Mouse (Mus musculus) layer of hippocampus, adult 2 months (tissue): ENCODE measurements around the gene Got1. TPM values are rescaled to one million over a fixed set of nuclear protein-coding genes. Genes with fewer than 3 reads are reported as not detected.

Experiments used
- DNase-seq, 2 experiments: peaks; one replicate each; pipeline ENCODE4 v3.0.0; 2022; ENCODE audit warnings: low spot score in 2 of 2
- H3K27ac ChIP-seq: fragments of 200-600 bp; 2 replicates; pipeline ENCODE4 v1.8.1; 2022
- H3K4me3 ChIP-seq: fragments of 200-600 bp; 2 replicates; pipeline ENCODE4 v1.8.1; 2022; ENCODE audit warnings: mild to moderate bottlenecking
- CTCF ChIP-seq: fragments of 200-600 bp; conservative IDR thresholded peaks from 2 replicates; pipeline ENCODE4 v1.8.1; 2022; ENCODE audit warnings: antibody characterized with exemption, mild to moderate bottlenecking, moderate library complexity
- total RNA-seq, 2 experiments: library from RNA; stranded (reverse); gene quantifications; 2 replicates each; pipeline ENCODE4 v1.2.3; 2021

Got1 gene
- total RNA-seq, 2 experiments from 2014 or later = 324 to 355 TPM

- TF ChIP-seq CTCF = no peak
- Histone ChIP-seq H3K4me3 (no peak overlapping the region), H3K27ac (peak overlapping the region; percentile 76)
- DNase-seq = peak; percentile 60 to 61
Observed at GRCm38 (mm10) chr19:43467927-43468685, 56.3 kb downstream of the Got1 start.

DNA sequence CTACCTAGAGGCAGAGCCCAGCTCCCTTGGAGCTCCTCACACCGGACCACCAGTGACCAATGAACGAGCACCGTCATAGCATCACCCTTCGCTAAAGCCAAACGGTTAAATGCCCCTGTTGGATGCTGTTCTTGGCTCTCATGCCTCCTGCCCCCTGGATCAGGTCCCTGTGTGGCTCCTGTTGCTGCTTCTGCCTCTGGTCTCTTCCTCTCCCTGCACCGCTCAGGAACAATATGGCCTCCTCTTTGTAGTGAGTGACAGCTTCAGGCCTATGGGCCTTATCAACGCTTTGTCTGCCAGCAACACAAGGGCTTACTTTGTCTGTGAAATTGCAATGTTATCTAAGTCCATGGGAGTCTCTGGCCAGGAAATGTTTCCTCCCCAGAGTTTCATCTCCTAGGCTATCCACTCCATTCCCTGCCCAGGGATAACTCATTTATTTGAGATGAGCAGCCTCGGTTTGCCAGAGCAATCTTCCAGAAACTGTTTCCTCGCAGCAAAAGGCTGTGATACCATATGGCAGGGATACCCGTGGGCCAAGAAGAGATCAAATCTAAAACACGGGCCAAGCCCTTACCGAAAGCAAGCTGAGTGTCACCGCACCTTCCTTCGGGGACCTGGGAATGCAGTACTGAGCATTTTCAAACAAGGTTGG is 58.7 kb downstream of the Got1 start:
- H3K27ac ChIP-seq = peak overlapping the region; percentile 36; the same call in 1 of the 2 replicates
- no peak for DNase-seq
- no peak for TF ChIP-seq CTCF
- no peak overlapping the region for H3K4me3 ChIP-seq

DNA sequence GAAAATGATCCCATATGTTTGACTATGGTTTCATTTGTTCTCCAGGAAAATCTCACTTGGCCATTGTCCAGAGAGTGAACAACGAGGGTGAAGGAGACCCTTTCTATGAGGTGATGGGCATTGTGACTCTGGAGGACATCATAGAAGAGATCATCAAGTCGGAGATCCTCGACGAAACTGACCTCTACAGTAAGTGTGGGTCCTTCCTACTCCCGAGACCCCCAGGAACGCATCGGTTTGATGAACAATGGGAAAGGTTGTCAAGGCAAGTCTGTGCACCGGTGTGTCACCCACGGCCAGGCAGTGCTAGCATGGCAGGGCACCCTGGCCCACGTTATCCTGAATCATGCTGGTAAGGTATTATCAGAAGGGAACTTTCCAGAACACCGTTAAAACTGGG is 59.3 kb downstream of the Got1 start:
- TF ChIP-seq CTCF = no peak
- Histone ChIP-seq H3K27ac (peak overlapping the region; percentile 36; the same call in 1 of the 2 replicates), H3K4me3 (no peak overlapping the region)
- DNase-seq = no peak

- H3K27ac ChIP-seq = no peak overlapping the region
- no peak for TF ChIP-seq CTCF
Observed at GRCm38 (mm10) chr19:43464294-43464687, 60.1 kb downstream of the Got1 start.

GRCm38 (mm10) chr19:43463546-43464293 is 60.7 kb downstream of the Got1 start:
- no peak overlapping the region for H3K27ac ChIP-seq
- TF ChIP-seq CTCF = no peak

More at GRCm38 (mm10) chr19:43464294-43464687, 60.1 kb downstream of the Got1 start:
- H3K4me3 ChIP-seq = no peak overlapping the region
- DNase-seq = no peak

DNA sequence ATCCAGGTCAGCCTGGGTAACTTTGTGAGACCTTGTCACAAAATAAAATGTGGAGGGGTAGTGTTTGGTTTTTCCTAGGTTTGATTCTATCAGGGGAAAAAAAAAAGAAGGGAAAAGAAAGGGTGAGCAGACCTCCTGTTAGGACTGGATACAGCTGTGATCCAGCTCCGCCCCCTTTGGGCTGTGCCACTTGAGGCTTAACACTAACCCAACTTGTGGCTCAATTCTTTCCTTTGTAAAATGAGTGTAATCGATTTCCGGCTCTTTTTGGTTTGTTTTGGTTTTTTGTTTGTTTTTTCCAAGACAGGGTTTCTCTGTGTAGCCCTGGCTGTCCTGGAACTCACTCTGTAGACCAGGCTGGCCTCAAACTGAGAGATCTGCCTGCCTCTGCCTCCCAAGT is 62.3 kb downstream of the Got1 start:
- Histone ChIP-seq H3K27ac (no peak overlapping the region), H3K4me3 (no peak overlapping the region)
- no peak for DNase-seq
- no peak for TF ChIP-seq CTCF

More at GRCm38 (mm10) chr19:43463546-43464293, 60.7 kb downstream of the Got1 start:
- H3K4me3 ChIP-seq = no peak overlapping the region
- DNase-seq = no peak

GRCm38 (mm10) chr19:43460481-43460880 is 63.9 kb downstream of the Got1 start:
- TF ChIP-seq CTCF = no peak
- H3K27ac ChIP-seq = no peak overlapping the region
- H3K4me3 ChIP-seq = no peak overlapping the region
- DNase-seq = no peak

- no peak for DNase-seq
- Histone ChIP-seq H3K4me3 (no peak overlapping the region), H3K27ac (no peak overlapping the region)
- no peak for TF ChIP-seq CTCF
Observed at GRCm38 (mm10) chr19:43459948-43460347, 64.5 kb downstream of the Got1 start.

- H3K4me3 ChIP-seq = peak overlapping the region; percentile 41
- peak overlapping the region; percentile 93 for H3K27ac ChIP-seq
- TF ChIP-seq CTCF = no peak
- DNase-seq = no peak
Observed at GRCm38 (mm10) chr19:43453025-43453424, 71.4 kb downstream of the Got1 start.

DNA sequence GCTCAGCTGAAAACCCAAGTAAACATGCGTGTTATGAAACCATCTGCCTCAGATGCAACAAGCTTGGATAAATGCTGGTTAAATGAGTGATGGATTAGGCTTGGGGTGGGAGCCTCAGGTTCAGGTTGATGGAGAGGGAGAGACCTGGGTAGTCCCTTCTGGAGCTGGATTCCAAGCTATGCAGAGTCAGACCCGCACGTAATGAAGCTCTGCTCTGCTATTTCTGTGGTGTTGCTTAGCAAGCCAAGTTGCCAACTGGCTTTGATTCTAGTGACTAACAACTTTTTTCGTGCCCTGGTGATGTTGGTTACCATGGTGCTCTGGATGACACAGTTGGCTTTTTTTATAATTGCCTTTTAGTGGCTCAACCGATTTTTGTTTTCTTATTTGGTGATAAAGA is 72.2 kb downstream of the Got1 start:
- no peak for TF ChIP-seq CTCF
- Histone ChIP-seq H3K27ac (peak overlapping the region; percentile 93), H3K4me3 (peak overlapping the region; percentile 41; the same call in 1 of the 2 replicates)
- DNase-seq = peak; percentile 68 to 86

DNA sequence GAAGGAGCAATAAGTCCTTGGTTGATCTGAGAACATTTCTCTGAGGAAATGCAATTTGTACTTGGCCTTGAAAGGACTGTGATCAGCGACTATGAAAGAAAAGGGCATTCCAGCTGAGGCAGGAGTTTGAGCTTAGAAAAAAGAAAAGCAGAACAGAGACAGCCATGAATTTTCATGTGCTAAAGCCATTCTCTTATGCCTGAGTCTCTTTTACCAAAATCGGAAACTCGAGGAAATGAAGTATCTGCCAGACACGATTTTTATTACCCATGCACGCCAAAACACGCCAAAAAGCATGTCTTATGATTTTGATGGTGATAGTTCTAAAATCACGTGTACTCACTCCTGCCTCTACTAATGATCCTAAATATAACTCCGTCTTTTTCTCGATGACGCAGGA is 72.8 kb downstream of the Got1 start:
- no peak for DNase-seq
- no peak for TF ChIP-seq CTCF
- Histone ChIP-seq H3K4me3 (peak overlapping the region; percentile 31; the same call in 1 of the 2 replicates), H3K27ac (peak overlapping the region; percentile 93)

Other genes starting within 250 kb of the Got1 start
- gene Hpse2, start 136.2 kb downstream of the Got1 start, total RNA-seq = under 1 TPM; 0.15 to 0.33 TPM
- 100 to 1,000 TPM; 113 to 115 TPM for gene Cnnm1, start 84.2 kb downstream of the Got1 start, total RNA-seq
- gene Nkx2-3, start 87.7 kb upstream of the Got1 start, total RNA-seq = not detected
- gene Slc25a28, start 150.3 kb upstream of the Got1 start, total RNA-seq = 10 to 100 TPM; 44.3 to 45.2 TPM
- 10 to 100 TPM; 19.1 to 20.2 TPM for gene Entpd7, start 165.1 kb upstream of the Got1 start, total RNA-seq
- 1 to 10 TPM; 6.6 to 7.6 TPM for gene Cutc, start 228.4 kb upstream of the Got1 start, total RNA-seq
- 10 to 100 TPM; 13.6 to 19.4 TPM for gene Cox15, start 228.4 kb upstream of the Got1 start, total RNA-seq